Mouse (Mus musculus) limb, embryonic 14.5 days (tissue): ENCODE data around the gene Hist2h3b. TPM values are rescaled to one million over a fixed set of nuclear protein-coding genes. Genes with fewer than 3 reads are reported as not detected.

Source experiments
- ATAC-seq: fragments of 200-750 bp; cut with Nextera tagmentation; 2 replicates; pipeline ENCODE4 v1.8.0; 2017; ENCODE audit warnings: low read depth, moderate number of reproducible peaks, moderate TSS enrichment; ENCODE audit not compliant: low FRiP score
- DNase-seq: peaks from one replicate; pipeline ENCODE4 v3.0.0-alpha.2; 2015; ENCODE audit warnings: low spot score
- H3K27ac ChIP-seq: fragments of 300-500 bp; sonication (generic); replicated peaks from 2 replicates; pipeline ENCODE4 v1.5.1; 2014; ENCODE audit warnings: low read depth, mild to moderate bottlenecking, low read length, moderate library complexity, mixed read lengths
- H3K27me3 ChIP-seq: fragments of 300-500 bp; sonication (generic); 2 replicates; pipeline ENCODE4 v1.6.1; 2014; ENCODE audit warnings: low read length, mixed read lengths; ENCODE audit not compliant: control insufficient read depth, insufficient read depth
- H3K36me3 ChIP-seq: fragments of 300-500 bp; sonication (generic); 2 replicates; pipeline ENCODE4 v1.6.1; 2014; ENCODE audit warnings: mild to moderate bottlenecking, low read length, moderate library complexity, mixed read lengths; ENCODE audit not compliant: control insufficient read depth, insufficient read depth
- H3K4me1 ChIP-seq: fragments of 300-500 bp; sonication (generic); 2 replicates; pipeline ENCODE4 v1.6.1; 2014; ENCODE audit warnings: antibody characterized with exemption, low read length, mixed read lengths; ENCODE audit not compliant: control insufficient read depth, insufficient read depth
- H3K4me2 ChIP-seq: fragments of 300-500 bp; sonication (generic); replicated peaks from 2 replicates; pipeline ENCODE4 v1.6.1; 2014; ENCODE audit warnings: low read depth, mild to moderate bottlenecking, low read length, moderate library complexity; ENCODE audit not compliant: severe bottlenecking
- H3K4me3 ChIP-seq: fragments of 300-500 bp; sonication (generic); replicated peaks from 2 replicates; pipeline ENCODE4 v1.5.1; 2014; ENCODE audit warnings: low read length
- H3K9ac ChIP-seq: fragments of 300-500 bp; sonication (generic); 2 replicates; pipeline ENCODE4 v1.6.1; 2014; ENCODE audit warnings: mild to moderate bottlenecking, low read depth, low read length, moderate library complexity; ENCODE audit not compliant: severe bottlenecking
- H3K9me3 ChIP-seq: fragments of 300-500 bp; sonication (generic); 2 replicates; pipeline ENCODE4 v1.6.1; 2016; ENCODE audit warnings: low read length; ENCODE audit not compliant: control insufficient read depth
- POLR2A ChIP-seq: fragments of 200-500 bp; IDR thresholded peaks from 2 replicates; pipeline ENCODE4 v1.8.0; 2012; ENCODE audit warnings: inconsistent platforms, mild to moderate bottlenecking, moderate library complexity, borderline replicate concordance; ENCODE audit not compliant: insufficient read depth, insufficient read length; ENCODE audit errors: extremely low read depth
- WGBS: fragments of 180-500 bp; shearing (Covaris S2); extraction: QIAGEN DNeasy Blood & Tissue Kit; methylation state at CpG from one replicate; pipeline ENCODE4 v1.1.7; 2014; 5-methylcytosine and 5-hydroxymethylcytosine counted together
- polyA plus RNA-seq, 2 experiments: library from polyadenylated mRNA; depleted of rRNA in 1 of 2; stranded (reverse) in 1 of 2; unstranded in 1 of 2; fragments of >200 nt; fragmentation: Nextera tagmentation in 1 of 2; extraction: Ambion mirVana in 1 of 2; gene quantifications; 2 replicates each; pipeline versions ENCODE4 v1.2.1 to v1.2.3; 2012 to 2014

The Hist2h3b gene
- polyA plus RNA-seq, 2 experiments = 63.1 to 85.3 TPM

- H3K9me3 ChIP-seq = no peaks in the 10 kb centered on the region
- no peaks in the 10 kb centered on the region for H3K27me3 ChIP-seq
- H3K4me1 ChIP-seq = no peaks in the 10 kb centered on the region
- no peak overlapping the region for H3K4me2 ChIP-seq
- no peak overlapping the region for H3K4me3 ChIP-seq
- no peak overlapping the region for H3K9ac ChIP-seq
- ATAC-seq (no peak), DNase-seq (no peak)
- no peaks in the 10 kb centered on the region for H3K36me3 ChIP-seq
- TF ChIP-seq POLR2A = no peak
- no peak overlapping the region for H3K27ac ChIP-seq
- WGBS = 40% methylated on average over 6 of the region's 6 CpGs
Observed at GRCm38 (mm10) chr3:96292641-96293040, 24.2 kb downstream of the Hist2h3b start.

GRCm38 (mm10) chr3:96293368-96293767, 24.9 kb downstream of the Hist2h3b start:
- DNase-seq (no peak), ATAC-seq (no peak)
- Histone ChIP-seq H3K36me3 (no peaks in the 10 kb centered on the region), H3K9ac (no peak overlapping the region), H3K4me3 (no peak overlapping the region), H3K4me1 (no peaks in the 10 kb centered on the region), H3K4me2 (no peak overlapping the region), H3K27me3 (no peaks in the 10 kb centered on the region), H3K27ac (no peak overlapping the region), H3K9me3 (no peaks in the 10 kb centered on the region)
- 58% methylated on average over 5 of the region's 5 CpGs for WGBS
- no peak for TF ChIP-seq POLR2A

DNA sequence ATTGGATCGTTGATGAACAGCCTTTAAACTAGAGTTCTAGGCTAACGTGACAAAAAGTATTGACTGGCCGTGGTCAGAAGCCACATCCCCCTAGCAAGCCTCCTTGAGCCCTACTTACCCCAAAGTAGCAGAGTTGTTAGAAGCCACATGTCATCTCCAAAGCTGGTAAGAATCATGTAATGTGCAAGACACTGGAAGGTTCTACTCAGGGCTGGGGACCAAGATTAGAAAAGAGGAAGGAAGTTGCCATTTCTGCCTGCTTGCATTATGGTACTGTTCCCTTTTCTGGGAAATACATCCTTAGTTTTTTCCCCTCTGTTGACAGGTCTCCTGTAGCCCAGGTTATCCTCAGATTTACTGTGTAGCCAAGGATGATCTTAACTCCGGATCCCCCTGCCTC, 25.3 kb downstream of the Hist2h3b start, which contains the start of gene Fcgr1:
TSS of gene Fcgr1 (minus strand) at position 183 of the 400 bp plus-strand sequence.
- no peaks in the 10 kb centered on the region for H3K4me1 ChIP-seq
- DNase-seq (no peak), ATAC-seq (no peak)
- no peaks in the 10 kb centered on the region for H3K9me3 ChIP-seq
- H3K36me3 ChIP-seq = no peaks in the 10 kb centered on the region
- H3K27ac ChIP-seq = no peak within 1 kb of the TSS
- H3K27me3 ChIP-seq = no peaks in the 10 kb centered on the region
- WGBS = 81% methylated on average over 4 of the region's 4 CpGs
- no peak within 1 kb of the TSS for H3K9ac ChIP-seq
- H3K4me3 ChIP-seq = no peak within 1 kb of the TSS
- H3K4me2 ChIP-seq = no peak within 1 kb of the TSS
- TF ChIP-seq POLR2A = no peak

DNA sequence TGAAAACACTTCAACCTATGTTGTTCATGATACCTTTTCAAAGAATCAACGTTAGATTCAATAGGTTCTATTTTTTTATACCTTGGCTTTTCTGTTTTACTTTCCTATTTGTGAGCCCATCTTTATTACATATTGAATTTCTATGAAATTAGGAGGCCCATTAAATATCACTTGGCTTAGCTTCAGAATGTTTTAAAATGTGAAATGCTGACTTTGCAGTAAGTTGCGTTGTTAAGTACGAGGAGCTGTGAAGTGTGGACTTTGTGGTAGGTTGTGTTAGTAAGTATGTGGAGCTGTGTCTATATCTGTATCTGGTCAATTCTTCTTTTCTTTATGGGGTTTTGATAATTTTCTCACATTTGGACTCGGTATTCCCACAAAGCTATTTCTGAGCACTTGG, 29.9 kb downstream of the Hist2h3b start:
- no peak overlapping the region for H3K9ac ChIP-seq
- no peak for ATAC-seq
- H3K9me3 ChIP-seq = no peaks in the 10 kb centered on the region
- H3K4me3 ChIP-seq = no peak overlapping the region
- H3K4me2 ChIP-seq = no peak overlapping the region
- H3K36me3 ChIP-seq = no peaks in the 10 kb centered on the region
- no peak for DNase-seq
- no peak overlapping the region for H3K27ac ChIP-seq
- TF ChIP-seq POLR2A = no peak
- H3K4me1 ChIP-seq = no peaks in the 10 kb centered on the region
- no peaks in the 10 kb centered on the region for H3K27me3 ChIP-seq
- 90% methylated on average over 4 of the region's 4 CpGs for WGBS

GRCm38 (mm10) chr3:96299562-96299961, 31.1 kb downstream of the Hist2h3b start:
- H3K9ac ChIP-seq = no peak overlapping the region
- no peak overlapping the region for H3K4me3 ChIP-seq
- H3K9me3 ChIP-seq = no peaks in the 10 kb centered on the region
- no peaks in the 10 kb centered on the region for H3K4me1 ChIP-seq
- H3K4me2 ChIP-seq = no peak overlapping the region
- ATAC-seq (no peak), DNase-seq (no peak)
- no peak for TF ChIP-seq POLR2A
- H3K27me3 ChIP-seq = no peaks in the 10 kb centered on the region
- H3K36me3 ChIP-seq = no peaks in the 10 kb centered on the region
- 95% methylated on average over 2 of the region's 2 CpGs for WGBS
- no peak overlapping the region for H3K27ac ChIP-seq
